Mouse (Mus musculus): ENCODE data around the gene Map4k5. TPM values are rescaled to one million over a fixed set of nuclear protein-coding genes. Genes with fewer than 3 reads are reported as not detected.

Map4k5 gene
- total RNA-seq, 2 experiments from 2014 or later: 22.2 to 24.5 TPM

GRCm38 (mm10) chr12:69890051-69890450, 2.9 kb downstream of the Map4k5 start:
- intact Hi-C loops (cut with DNase I): loop anchor here (5.0 kb wide), 2 partner anchors 38 to 63 kb away; no protein-coding TSS in a partner anchor
- no peak for DNase-seq (ENCODE audit: low spot score)

GRCm38 (mm10) chr12:69888345-69888744, 4.7 kb downstream of the Map4k5 start:
- intact Hi-C loops (cut with DNase I): no loop called here
- DNase-seq (ENCODE audit: low spot score): no peak

GRCm38 (mm10) chr12:69887776-69888175, 5.2 kb downstream of the Map4k5 start:
- no peak for DNase-seq (ENCODE audit: low spot score)
- intact Hi-C loops (cut with DNase I): no loop called here

GRCm38 (mm10) chr12:69885170-69885923, 7.7 kb downstream of the Map4k5 start:
- intact Hi-C loops (cut with DNase I): no loop called here
- DNase-seq (ENCODE audit: low spot score): no peak

GRCm38 (mm10) chr12:69884053-69884452, 8.9 kb downstream of the Map4k5 start:
- DNase-seq (ENCODE audit: low spot score): no peak
- intact Hi-C loops (cut with DNase I): no loop called here

- DNase-seq (ENCODE audit: low spot score): no peak
- intact Hi-C loops (cut with DNase I): no loop called here
Observed at GRCm38 (mm10) chr12:69881198-69881905, 11.6 kb downstream of the Map4k5 start.

GRCm38 (mm10) chr12:69879739-69880138, 13.3 kb downstream of the Map4k5 start:
- intact Hi-C loops (cut with DNase I): no loop called here
- no peak for DNase-seq (ENCODE audit: low spot score)

DNA sequence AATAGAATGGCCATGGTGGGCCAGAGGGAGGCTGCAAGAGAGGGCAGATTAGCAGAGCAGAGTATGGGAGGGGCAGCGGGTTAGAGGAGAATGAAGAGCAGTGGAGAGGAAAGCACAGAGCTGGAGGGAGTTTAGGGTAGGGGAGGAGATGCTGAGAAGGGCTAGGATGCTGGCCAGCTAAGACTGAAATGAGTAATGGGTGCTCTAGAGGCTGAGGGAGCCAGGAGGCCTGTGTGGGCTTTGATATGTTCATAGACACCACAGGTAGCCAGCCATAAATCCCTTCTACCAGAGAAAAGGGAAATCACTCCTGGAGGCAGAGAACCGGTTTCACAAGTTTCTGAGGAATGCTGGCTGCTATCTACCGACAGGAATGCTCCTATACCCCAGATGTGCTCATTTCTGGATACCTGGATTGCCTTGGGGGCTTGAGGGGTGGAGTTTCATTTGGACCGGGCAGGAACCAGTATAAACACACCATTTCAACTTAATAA, 13.8 kb downstream of the Map4k5 start:
- intact Hi-C loops (cut with DNase I): no loop called here
- no peak for DNase-seq (ENCODE audit: low spot score)

DNA sequence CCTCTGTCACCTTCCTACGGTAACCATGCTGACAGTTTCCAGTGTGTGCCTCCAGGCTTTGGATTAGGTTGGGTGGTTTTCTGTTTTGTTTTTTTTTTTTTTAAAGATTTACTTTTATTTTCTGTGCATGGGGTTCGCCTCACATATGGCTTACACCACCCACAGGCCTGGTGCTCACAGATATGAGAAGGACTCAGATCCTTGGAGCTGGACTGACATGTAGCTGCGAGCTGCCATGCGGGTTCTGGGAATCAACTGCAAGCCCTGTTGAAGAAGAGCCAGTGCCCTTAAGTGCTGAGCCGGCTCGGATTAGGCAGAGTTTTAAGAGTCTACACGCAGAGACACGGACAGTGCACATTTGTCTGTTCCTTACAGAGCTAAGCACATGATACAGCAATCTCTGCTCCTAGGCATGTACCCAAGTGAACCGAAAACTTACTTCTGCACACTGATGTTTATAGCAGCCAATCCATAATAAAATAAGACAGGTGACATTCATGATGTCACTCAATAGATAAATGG, 15.1 kb downstream of the Map4k5 start:
- DNase-seq (ENCODE audit: low spot score): no peak
- intact Hi-C loops (cut with DNase I): no loop called here

- DNase-seq (ENCODE audit: low spot score): no peak
- intact Hi-C loops (cut with DNase I): no loop called here
Observed at GRCm38 (mm10) chr12:69871632-69872031, 21.4 kb downstream of the Map4k5 start.

DNA sequence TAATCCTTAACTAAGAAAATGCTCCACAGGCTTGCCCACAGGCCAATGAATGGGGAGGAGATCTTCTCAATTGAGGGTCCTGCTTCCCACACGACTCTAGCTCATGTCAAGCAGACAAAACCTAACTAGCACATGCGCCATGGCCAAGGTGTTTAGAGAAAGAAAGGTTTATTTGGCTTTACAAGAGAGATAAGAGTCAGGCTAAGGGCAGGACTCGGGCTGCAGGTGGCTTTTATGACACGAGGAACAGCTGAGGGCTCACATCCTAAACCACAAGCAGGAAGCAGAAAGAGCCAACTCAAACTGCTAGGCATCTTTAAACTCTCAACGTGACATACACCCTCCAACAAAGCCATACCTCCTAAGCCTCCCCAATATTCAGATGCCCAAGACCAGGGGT, 25.7 kb downstream of the Map4k5 start:
- intact Hi-C loops (cut with DNase I): no loop called here
- no peak for DNase-seq (ENCODE audit: low spot score)

GRCm38 (mm10) chr12:69864164-69864692, 28.8 kb downstream of the Map4k5 start:
- intact Hi-C loops (cut with DNase I): no loop called here
- no peak for DNase-seq (ENCODE audit: low spot score)

DNA sequence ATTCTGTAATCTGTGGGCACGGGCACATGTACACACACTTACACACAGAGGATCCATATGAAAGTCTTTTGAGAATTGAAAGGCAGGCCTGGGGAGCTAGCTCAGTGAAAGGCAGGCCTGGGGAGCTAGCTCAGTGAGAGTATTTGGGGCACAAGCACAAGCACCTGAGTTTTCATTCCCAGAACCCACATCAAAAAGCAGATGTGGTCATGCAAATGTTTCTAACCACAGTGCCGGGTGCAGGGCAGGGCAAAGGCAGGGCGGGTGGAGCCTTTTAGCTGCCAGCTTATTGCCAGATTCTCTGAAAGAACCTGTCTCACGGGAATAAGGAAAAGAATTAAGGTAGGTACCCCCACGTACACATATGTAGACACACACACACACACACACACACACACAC, 29.5 kb downstream of the Map4k5 start:
- intact Hi-C loops (cut with DNase I): no loop called here
- no peak for DNase-seq (ENCODE audit: low spot score)

- DNase-seq (ENCODE audit: low spot score): no peak
- intact Hi-C loops (cut with DNase I): no loop called here
Observed at GRCm38 (mm10) chr12:69858847-69859246, 34.2 kb downstream of the Map4k5 start.

DNA sequence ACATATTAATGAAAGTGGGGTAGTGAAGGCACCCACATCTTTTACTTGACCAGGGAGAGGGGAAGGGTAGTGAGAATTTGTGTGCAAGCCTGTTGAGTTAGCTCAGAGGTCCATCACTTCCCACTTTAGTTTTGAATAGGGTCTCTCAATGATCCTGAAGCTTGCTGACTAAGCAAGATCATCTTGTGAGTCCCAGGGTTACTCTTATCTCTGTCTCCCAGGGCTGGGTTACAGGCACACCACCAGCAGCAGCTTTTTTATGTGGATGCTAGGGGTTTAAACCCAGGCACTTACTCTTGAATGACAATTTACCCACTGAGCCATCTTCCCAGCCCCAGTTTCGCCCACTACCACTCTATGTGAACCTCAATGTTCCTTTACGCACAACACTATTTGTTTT, 35.4 kb downstream of the Map4k5 start:
- intact Hi-C loops (cut with DNase I): no loop called here
- no peak for DNase-seq (ENCODE audit: low spot score)

DNA sequence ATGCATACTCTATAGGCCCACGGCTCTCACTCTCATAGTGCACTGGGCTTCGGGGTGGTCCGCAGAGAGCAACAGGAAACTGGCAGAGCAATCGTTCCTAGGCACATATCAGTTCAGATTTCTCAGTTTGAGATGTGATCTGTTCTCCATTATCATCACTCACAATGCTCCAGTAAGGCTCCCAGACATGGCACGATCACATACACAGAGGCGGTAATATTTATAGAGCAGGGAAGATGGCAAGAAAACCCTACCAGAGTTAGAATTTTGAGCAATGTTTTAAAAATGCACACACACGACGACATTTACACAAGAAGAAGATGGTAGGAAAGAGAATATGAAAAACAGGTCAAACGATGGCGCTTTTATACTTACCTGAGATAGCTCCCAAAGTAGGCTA, 36.6 kb downstream of the Map4k5 start:
- intact Hi-C loops (cut with DNase I): no loop called here
- no peak for DNase-seq (ENCODE audit: low spot score)

- intact Hi-C loops (cut with DNase I): no loop called here
- DNase-seq (ENCODE audit: low spot score): no peak
Observed at GRCm38 (mm10) chr12:69855641-69856300, 37.2 kb downstream of the Map4k5 start.

DNA sequence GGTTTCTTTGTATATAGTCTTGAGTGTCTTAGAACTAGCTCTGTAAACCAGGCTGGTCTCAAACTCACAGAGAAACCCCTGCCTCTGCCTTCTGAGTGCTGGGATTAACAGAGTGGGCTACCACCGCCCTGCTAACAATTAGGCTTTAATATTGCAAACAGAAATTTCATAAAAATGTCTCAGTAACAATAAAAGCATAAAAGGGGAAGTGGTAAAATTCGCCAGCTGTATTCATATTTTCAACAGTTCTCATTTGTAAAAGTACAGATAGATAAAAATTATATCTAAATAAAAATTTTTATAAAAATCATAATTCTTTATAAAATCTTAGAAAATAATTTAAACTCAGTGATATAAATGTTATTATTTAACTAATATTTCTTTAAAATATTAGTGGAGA, 39.1 kb downstream of the Map4k5 start:
- intact Hi-C loops (cut with DNase I): loop anchor here (5.0 kb wide), 1 partner anchor 38 kb away; the partner anchor contains the start of genes Atl1 and Map4k5
- DNase-seq (ENCODE audit: low spot score): no peak

DNA sequence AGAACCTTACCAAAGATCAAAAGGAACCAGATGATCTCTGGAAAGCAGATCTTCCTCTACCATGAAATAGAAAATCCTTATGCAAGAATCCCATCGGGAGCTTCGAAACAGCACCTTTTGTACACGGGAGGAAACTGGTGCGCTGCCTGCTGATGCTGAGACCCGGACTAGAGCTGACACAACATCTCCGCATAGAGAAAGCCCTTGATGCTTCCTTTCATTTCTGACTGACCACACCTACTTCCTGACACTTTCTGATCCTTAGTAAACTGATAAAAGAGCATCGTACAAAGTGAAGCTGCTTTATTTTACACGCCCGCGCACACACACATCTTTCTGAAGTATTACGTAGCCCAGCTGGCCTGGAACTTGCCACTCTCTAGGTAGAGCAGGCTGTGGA, 39.6 kb downstream of the Map4k5 start:
- no peak for DNase-seq (ENCODE audit: low spot score)
- intact Hi-C loops (cut with DNase I): loop anchor here (5.0 kb wide), 1 partner anchor 39 kb away; the partner anchor contains the start of genes Atl1 and Map4k5

DNA sequence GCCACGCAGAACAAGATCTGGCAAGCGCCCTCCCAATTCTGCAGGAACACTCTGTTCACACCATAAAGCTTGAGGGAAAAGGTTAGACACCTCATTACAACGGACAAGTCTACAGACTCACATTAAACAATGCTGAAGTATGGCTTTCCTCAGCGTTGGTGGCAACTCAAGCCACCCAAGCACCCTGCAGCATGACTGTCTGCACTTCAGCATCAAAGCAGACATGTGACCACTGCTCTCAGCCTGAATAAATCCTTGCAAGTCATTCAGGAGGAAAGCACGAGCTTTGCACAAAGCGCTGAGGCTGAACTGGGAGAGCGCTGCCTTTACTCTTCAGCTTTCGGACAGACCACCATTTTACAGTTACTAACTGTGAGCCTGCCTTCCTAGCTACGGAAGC, 40.7 kb downstream of the Map4k5 start:
- intact Hi-C loops (cut with DNase I): loop anchor here (5.0 kb wide), 1 partner anchor 40 kb away; the partner anchor contains the start of genes Atl1 and Map4k5
- no peak for DNase-seq (ENCODE audit: low spot score)
